Mouse (Mus musculus): ENCODE data around the gene Tnni1. TPM values are rescaled to one million over a fixed set of nuclear protein-coding genes. Genes with fewer than 3 reads are reported as not detected.
A peak's percentile ranks its signal among the peaks of the same experiment; 100 is the strongest.

Tnni1 gene
- polyA plus RNA-seq, 1 experiment from 2014 or later = 3.4 TPM

DNA sequence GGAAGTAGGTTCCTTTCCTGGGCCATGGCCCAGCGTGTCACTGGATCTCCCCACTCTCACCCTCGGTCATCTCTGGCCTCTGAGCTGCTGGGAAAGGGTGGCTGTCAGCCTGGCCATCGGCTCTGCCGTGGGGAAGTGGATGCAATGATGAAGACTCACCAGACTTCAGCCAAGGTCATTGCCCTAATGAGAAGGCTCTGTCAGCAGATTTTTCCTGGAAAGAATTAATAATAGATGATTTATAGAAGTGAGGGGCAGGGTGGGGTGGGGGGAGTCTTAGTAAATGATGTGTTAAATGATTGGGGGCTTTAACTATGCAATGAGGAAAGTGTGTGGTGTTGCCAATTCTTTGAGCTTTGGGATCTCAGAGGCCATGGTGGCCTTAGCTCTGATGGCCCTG is 33.0 kb upstream of the Tnni1 start:
- 85% methylated on average over 4 of the region's 4 CpGs for WGBS
- no peak for ATAC-seq (ENCODE audit: low read depth)
- H3K4me2 ChIP-seq (ENCODE audit: low read depth, low read length) = no peak overlapping the region
- no peaks in the 10 kb centered on the region for H3K9me3 ChIP-seq (ENCODE audit: control insufficient read depth, low read length)
- H3K36me3 ChIP-seq (ENCODE audit: control insufficient read depth, insufficient read depth, low read length) = no peaks in the 10 kb centered on the region
- H3K9ac ChIP-seq (replicated peaks; ENCODE audit: low read depth, low read length) = no peak overlapping the region
- H3K27ac ChIP-seq (ENCODE audit: low read depth, low read length) = no peak overlapping the region
- no peaks in the 10 kb centered on the region for H3K27me3 ChIP-seq (ENCODE audit: control insufficient read depth, insufficient read depth, low read length)
- no peaks in the 10 kb centered on the region; the same call in 1 of the 2 replicates for H3K4me1 ChIP-seq (ENCODE audit: control insufficient read depth, insufficient read depth, low read length)
- H3K4me3 ChIP-seq (ENCODE audit: low read depth, low read length) = no peak overlapping the region

DNA sequence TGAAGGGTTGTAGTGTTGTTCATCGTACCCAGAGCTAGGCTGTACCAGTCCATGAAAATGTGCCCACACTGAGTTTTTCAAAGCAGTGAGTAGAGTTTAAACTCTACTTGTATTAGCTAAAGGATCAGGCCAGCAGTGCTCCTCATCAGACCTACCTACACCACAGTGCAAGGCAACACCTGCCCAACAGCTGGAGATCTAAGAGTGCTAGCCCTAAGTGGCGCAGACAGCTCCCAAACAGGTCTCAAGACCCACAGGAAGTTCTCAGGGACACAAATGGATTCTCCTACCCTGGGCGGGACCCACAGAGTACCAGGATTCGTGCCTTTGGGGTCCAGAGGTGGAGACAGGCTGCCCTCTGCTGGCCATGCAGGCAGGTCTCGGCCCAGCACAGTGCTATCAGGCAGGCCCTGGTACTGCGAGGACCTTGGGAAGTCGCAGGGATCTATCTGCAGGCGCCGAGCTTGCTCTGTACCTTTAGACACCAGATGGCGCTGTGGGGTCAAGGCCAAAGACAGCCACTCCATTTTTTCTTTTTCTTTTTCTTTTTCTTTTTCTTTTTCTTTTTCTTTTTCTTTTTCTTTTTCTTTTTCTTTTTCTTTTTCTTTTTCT is 26.4 kb upstream of the Tnni1 start:
- WGBS = 12% methylated on average over 10 of the region's 10 CpGs
- no peaks in the 10 kb centered on the region for H3K4me1 ChIP-seq (ENCODE audit: control insufficient read depth, insufficient read depth, low read length)
- no peaks in the 10 kb centered on the region for H3K9me3 ChIP-seq (ENCODE audit: control insufficient read depth, low read length)
- no peak overlapping the region for H3K9ac ChIP-seq (replicated peaks; ENCODE audit: low read depth, low read length)
- H3K27ac ChIP-seq (ENCODE audit: low read depth, low read length) = no peak overlapping the region
- H3K27me3 ChIP-seq (ENCODE audit: control insufficient read depth, insufficient read depth, low read length) = no peaks in the 10 kb centered on the region
- H3K4me2 ChIP-seq (ENCODE audit: low read depth, low read length) = no peak overlapping the region
- H3K36me3 ChIP-seq (ENCODE audit: control insufficient read depth, insufficient read depth, low read length) = no peaks in the 10 kb centered on the region
- peak; percentile 99 for ATAC-seq (ENCODE audit: low read depth)
- H3K4me3 ChIP-seq (ENCODE audit: low read depth, low read length) = no peak overlapping the region

DNA sequence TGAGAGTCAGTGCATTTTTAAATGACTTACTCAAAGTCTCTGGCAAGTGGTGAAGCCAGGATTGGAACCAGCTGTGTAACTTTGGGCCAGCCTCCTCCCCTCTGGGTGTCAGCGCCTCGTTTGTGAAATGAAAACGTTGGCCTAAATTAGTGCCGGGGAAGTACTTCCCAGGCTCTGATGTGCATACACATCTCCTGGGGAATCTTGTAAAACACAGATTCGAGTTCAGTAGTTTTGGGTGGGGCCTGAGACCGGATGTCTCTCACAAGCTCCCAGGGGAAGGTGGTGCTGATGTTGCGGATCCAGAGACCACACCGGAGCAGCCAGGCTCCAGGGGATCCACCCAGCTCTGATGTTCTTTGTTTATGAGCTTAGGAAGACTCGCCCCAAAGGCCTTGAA is 23.9 kb upstream of the Tnni1 start:
- H3K9ac ChIP-seq (replicated peaks; ENCODE audit: low read depth, low read length) = no peak overlapping the region
- H3K36me3 ChIP-seq (ENCODE audit: control insufficient read depth, insufficient read depth, low read length) = no peaks in the 10 kb centered on the region
- no peaks in the 10 kb centered on the region for H3K27me3 ChIP-seq (ENCODE audit: control insufficient read depth, insufficient read depth, low read length)
- H3K4me1 ChIP-seq (ENCODE audit: control insufficient read depth, insufficient read depth, low read length) = no peaks in the 10 kb centered on the region
- H3K27ac ChIP-seq (ENCODE audit: low read depth, low read length) = no peak overlapping the region
- no peak overlapping the region for H3K4me2 ChIP-seq (ENCODE audit: low read depth, low read length)
- WGBS = 73% methylated on average over 9 of the region's 9 CpGs
- no peak overlapping the region for H3K4me3 ChIP-seq (ENCODE audit: low read depth, low read length)
- ATAC-seq (ENCODE audit: low read depth) = no peak
- no peaks in the 10 kb centered on the region for H3K9me3 ChIP-seq (ENCODE audit: control insufficient read depth, low read length)

DNA sequence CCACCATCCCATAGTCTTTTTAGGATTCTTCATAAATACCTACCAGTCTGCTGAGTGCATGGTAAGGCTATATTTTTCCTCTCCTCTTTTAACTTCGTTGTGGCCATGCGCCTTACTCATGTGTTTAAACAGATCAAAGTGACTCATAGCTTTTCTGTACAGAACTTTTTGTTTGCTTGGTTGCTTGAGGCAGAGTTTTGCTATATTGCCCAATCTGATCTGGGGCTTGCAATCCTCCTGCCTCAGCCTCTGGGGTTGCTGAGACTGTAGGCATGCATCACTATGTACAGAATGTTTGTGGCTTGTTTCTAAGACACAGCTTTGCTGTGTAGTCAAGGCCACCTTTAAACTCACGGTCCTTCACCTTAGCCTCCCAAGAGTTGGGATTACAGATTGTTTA is 23.3 kb upstream of the Tnni1 start:
- Histone ChIP-seq H3K27me3 (ENCODE audit: control insufficient read depth, insufficient read depth, low read length) (no peaks in the 10 kb centered on the region), H3K9me3 (ENCODE audit: control insufficient read depth, low read length) (no peaks in the 10 kb centered on the region), H3K4me1 (ENCODE audit: control insufficient read depth, insufficient read depth, low read length) (no peaks in the 10 kb centered on the region), H3K27ac (ENCODE audit: low read depth, low read length) (no peak overlapping the region), H3K4me2 (ENCODE audit: low read depth, low read length) (no peak overlapping the region), H3K9ac (replicated peaks; ENCODE audit: low read depth, low read length) (no peak overlapping the region), H3K4me3 (ENCODE audit: low read depth, low read length) (no peak overlapping the region), H3K36me3 (ENCODE audit: control insufficient read depth, insufficient read depth, low read length) (no peaks in the 10 kb centered on the region)
- no peak for ATAC-seq (ENCODE audit: low read depth)
- 95% methylated on average over 3 of the region's 3 CpGs for WGBS

DNA sequence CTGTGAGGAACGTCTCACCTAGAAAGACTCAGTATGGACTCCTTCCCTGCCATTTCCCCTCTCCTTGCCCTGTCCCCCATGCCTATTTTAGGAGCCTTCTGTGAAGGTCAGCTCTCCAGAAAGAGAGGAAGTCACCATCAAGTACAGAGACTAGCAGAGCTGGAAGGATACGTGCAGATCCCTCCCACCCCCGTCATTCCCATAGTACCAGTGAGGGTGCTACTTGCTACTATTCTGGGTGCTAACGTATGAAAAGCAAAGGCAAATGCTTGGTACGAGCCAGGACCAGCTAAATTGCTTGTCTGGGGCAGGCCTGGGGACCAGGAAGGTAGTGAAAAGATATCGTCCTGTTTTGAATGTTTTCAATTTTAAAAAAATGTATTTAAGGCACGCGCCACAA is 21.9 kb upstream of the Tnni1 start:
- no peaks in the 10 kb centered on the region for H3K4me1 ChIP-seq (ENCODE audit: control insufficient read depth, insufficient read depth, low read length)

DNA sequence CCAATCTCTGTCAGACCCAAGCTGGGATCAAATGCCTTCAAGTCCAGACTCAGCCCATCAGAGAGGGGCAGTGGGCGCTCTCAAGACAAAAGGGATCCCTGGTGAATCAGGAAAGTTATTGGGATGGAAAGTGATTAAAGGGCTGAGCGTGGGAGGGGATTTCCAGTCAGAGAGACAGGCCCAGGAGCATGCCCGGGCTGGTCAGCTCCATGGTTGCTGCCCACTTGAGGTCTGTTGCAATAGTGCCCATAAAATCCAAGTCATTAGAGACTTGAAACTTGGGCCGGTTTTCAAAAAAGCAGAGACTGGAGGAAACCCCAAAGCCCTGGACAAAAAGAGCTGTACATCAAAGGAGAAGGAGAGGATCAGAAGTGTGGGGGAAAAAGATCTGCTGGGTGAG is 19.5 kb upstream of the Tnni1 start:
- ATAC-seq (ENCODE audit: low read depth) = no peak
- Histone ChIP-seq H3K4me1 (ENCODE audit: control insufficient read depth, insufficient read depth, low read length) (no peaks in the 10 kb centered on the region), H3K27ac (ENCODE audit: low read depth, low read length) (no peak overlapping the region), H3K9me3 (ENCODE audit: control insufficient read depth, low read length) (no peaks in the 10 kb centered on the region), H3K9ac (replicated peaks; ENCODE audit: low read depth, low read length) (no peak overlapping the region), H3K36me3 (ENCODE audit: control insufficient read depth, insufficient read depth, low read length) (no peaks in the 10 kb centered on the region), H3K4me3 (ENCODE audit: low read depth, low read length) (no peak overlapping the region), H3K27me3 (ENCODE audit: control insufficient read depth, insufficient read depth, low read length) (no peaks in the 10 kb centered on the region), H3K4me2 (ENCODE audit: low read depth, low read length) (no peak overlapping the region)
- WGBS = 33% methylated on average over 4 of the region's 4 CpGs

More for the DNA sequence above, 21.9 kb upstream of the Tnni1 start:
- H3K4me3 ChIP-seq (ENCODE audit: low read depth, low read length) = no peak overlapping the region
- H3K27me3 ChIP-seq (ENCODE audit: control insufficient read depth, insufficient read depth, low read length) = no peaks in the 10 kb centered on the region
- no peaks in the 10 kb centered on the region for H3K9me3 ChIP-seq (ENCODE audit: control insufficient read depth, low read length)
- no peak overlapping the region for H3K27ac ChIP-seq (ENCODE audit: low read depth, low read length)
- H3K9ac ChIP-seq (replicated peaks; ENCODE audit: low read depth, low read length) = no peak overlapping the region
- no peak overlapping the region for H3K4me2 ChIP-seq (ENCODE audit: low read depth, low read length)
- no peak for ATAC-seq (ENCODE audit: low read depth)
- no peaks in the 10 kb centered on the region for H3K36me3 ChIP-seq (ENCODE audit: control insufficient read depth, insufficient read depth, low read length)
- 77% methylated on average over 8 of the region's 8 CpGs for WGBS

DNA sequence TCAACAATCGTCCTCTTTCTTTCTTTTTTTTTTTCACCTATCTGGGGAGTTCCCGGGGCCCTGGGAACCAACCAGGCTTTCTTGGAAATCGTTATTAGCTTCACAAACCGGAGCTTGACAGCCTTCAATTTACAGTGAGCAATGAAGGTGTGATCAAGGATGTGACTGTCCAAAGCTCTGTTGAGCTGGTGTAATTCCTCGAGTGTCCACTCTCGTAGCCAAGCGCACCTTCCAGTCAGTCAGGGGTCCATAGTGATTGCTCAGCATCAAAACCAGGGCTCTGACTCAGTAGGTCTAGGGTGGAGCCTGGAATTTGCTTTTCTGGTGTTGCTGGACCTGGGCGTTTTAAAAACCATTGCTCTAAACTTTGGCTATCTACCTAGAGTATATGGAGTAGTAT is 19.0 kb upstream of the Tnni1 start:
- no peaks in the 10 kb centered on the region for H3K9me3 ChIP-seq (ENCODE audit: control insufficient read depth, low read length)
- no peaks in the 10 kb centered on the region for H3K4me1 ChIP-seq (ENCODE audit: control insufficient read depth, insufficient read depth, low read length)
- WGBS = 81% methylated on average over 8 of the region's 8 CpGs
- ATAC-seq (ENCODE audit: low read depth) = no peak
- H3K27me3 ChIP-seq (ENCODE audit: control insufficient read depth, insufficient read depth, low read length) = no peaks in the 10 kb centered on the region
- H3K4me3 ChIP-seq (ENCODE audit: low read depth, low read length) = no peak overlapping the region
- H3K27ac ChIP-seq (ENCODE audit: low read depth, low read length) = no peak overlapping the region
- no peaks in the 10 kb centered on the region for H3K36me3 ChIP-seq (ENCODE audit: control insufficient read depth, insufficient read depth, low read length)
- H3K4me2 ChIP-seq (ENCODE audit: low read depth, low read length) = no peak overlapping the region
- H3K9ac ChIP-seq (replicated peaks; ENCODE audit: low read depth, low read length) = no peak overlapping the region

DNA sequence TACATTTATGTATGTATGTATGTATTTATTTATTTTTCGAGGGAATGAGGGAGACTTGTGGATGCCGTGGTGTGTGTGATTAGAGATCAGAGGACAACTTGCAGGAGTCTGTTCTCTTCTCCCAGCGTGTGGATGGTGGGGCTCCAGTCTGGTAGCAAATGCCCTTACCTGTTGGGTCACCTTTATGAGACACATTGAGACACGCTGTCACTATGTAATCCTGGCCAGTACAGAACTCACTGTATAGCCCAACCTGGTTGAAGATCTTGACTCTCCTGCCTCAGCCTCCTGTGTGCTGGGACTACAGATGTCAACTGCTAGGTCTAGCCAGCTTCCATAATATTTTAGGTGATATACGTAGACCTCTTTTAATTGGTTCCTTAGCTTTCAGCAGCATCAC is 17.5 kb upstream of the Tnni1 start:
- no peak overlapping the region for H3K4me2 ChIP-seq (ENCODE audit: low read depth, low read length)
- no peak overlapping the region for H3K27ac ChIP-seq (ENCODE audit: low read depth, low read length)
- peaks cover 2% of the 10 kb centered on the region for H3K4me1 ChIP-seq (ENCODE audit: control insufficient read depth, insufficient read depth, low read length)
- H3K27me3 ChIP-seq (ENCODE audit: control insufficient read depth, insufficient read depth, low read length) = no peaks in the 10 kb centered on the region; the same call in 1 of the 2 replicates
- no peak overlapping the region for H3K4me3 ChIP-seq (ENCODE audit: low read depth, low read length)
- no peaks in the 10 kb centered on the region for H3K36me3 ChIP-seq (ENCODE audit: control insufficient read depth, insufficient read depth, low read length)
- no peaks in the 10 kb centered on the region for H3K9me3 ChIP-seq (ENCODE audit: control insufficient read depth, low read length)
- no peak for ATAC-seq (ENCODE audit: low read depth)
- H3K9ac ChIP-seq (replicated peaks; ENCODE audit: low read depth, low read length) = no peak overlapping the region
- WGBS = 90% methylated on average over 5 of the region's 5 CpGs

DNA sequence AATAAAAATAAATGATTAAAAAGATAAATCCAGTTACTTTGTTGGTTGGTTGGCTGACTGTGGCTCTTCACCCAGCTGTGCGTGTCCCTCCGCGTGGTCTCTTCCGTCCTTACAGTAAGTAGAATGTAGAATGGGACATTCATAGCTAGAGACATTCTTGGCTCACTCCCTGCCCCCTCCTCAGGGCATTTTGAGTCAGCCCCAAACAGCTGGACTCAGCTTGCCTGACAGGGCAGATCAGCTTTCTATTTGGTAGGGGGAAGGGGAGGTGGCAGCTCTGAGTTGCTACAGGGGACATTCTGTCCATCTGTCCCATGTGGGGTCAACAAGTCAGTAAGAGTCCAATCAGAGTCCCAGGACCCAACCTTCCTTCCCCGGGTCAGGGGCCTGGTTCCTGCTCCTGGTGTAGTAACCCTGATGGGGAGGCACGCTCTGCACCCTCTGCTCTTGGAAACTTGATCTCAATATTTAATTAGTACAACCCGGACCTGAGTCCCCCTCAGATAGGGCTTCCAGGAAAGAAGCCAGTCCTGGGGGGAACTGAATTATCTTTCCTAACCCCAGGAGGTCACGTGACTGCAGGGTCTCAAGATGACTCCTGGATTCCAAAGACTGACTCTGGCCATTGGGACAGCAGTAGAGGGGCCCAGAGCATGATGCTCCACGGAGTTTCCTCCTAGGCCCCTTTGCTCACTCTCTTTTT is 15.6 kb upstream of the Tnni1 start:
- no peak overlapping the region for H3K9ac ChIP-seq (replicated peaks; ENCODE audit: low read depth, low read length)
- H3K36me3 ChIP-seq (ENCODE audit: control insufficient read depth, insufficient read depth, low read length) = no peaks in the 10 kb centered on the region
- no peaks in the 10 kb centered on the region; the same call in 1 of the 2 replicates for H3K27me3 ChIP-seq (ENCODE audit: control insufficient read depth, insufficient read depth, low read length)
- H3K4me3 ChIP-seq (ENCODE audit: low read depth, low read length) = no peak overlapping the region
- WGBS = 82% methylated on average over 9 of the region's 9 CpGs
- no peak overlapping the region for H3K4me2 ChIP-seq (ENCODE audit: low read depth, low read length)
- peaks cover 8% of the 10 kb centered on the region for H3K4me1 ChIP-seq (ENCODE audit: control insufficient read depth, insufficient read depth, low read length)
- no peak for ATAC-seq (ENCODE audit: low read depth)
- no peak overlapping the region for H3K27ac ChIP-seq (ENCODE audit: low read depth, low read length)
- H3K9me3 ChIP-seq (ENCODE audit: control insufficient read depth, low read length) = no peaks in the 10 kb centered on the region

All from neural tube, embryonic 14.5 days (tissue).